23 mouse cellular contexts compared by ENCODE assay signal in the genomic region with DNA sequence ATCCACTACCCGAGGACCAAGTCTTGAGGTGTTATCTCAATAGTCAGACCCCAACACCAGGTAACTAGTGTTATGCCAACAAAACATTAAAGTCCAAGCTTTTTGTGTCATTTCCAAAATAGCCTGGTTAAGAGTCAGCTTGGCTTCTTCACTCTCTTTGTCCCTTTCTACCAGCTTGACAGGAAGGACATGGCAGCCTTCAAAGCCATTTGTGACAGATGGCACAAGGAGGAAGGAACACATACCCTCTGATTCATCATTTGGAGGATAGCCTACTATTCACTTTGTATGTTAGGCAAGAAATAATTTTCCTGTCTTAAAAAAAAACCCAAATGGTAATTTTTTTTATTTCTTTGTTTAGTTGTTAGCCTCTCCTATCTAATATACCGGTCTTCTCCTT. TPM values are rescaled to one million over a fixed set of nuclear protein-coding genes. Genes with fewer than 3 reads are reported as not detected.
DNase-seq lines count a peak whose midpoint lies in the region; ATAC-seq lines count a peak whose summit lies in the region.
"Had no signal": no experiment of that assay in that cellular context is flagged by ENCODE, and none has a peak within 500 bp of the region (broad histone marks: within the 10 kb centered on the region; RNA-seq: fewer than 3 reads in every experiment).

No protein-coding gene starts in this region.

- peak; percentile 79 for ATAC-seq in granulocyte monocyte progenitor cell, adult 5-6 weeks (replicated peaks; ENCODE audit: poor library complexity, severe bottlenecking)
- ATAC-seq in hindbrain, embryonic 11.5 days (ENCODE audit: low FRiP score): no peak
- ATAC-seq: forebrain, embryonic 16.5 days had no signal

- H3K9ac ChIP-seq in hindbrain, embryonic 11.5 days (ENCODE audit: low read depth, low read length): no peak overlapping the region
- H3K9ac ChIP-seq: heart, embryonic 12.5 days; hindbrain, embryonic 13.5 days; kidney, embryonic 15.5 days; midbrain, embryonic 12.5 days had no signal

- DNase-seq in 416B (ENCODE audit: low read depth): peak; percentile 92
- DNase-seq in brain, adult 2 months (ENCODE audit: low read depth, low spot score): peak; percentile 90
- peak; percentile 82 for DNase-seq in cerebellum, adult 9-10 months
- DNase-seq in left cerebral cortex, adult 11 months (ENCODE audit: low spot score): no peak
- no peak for DNase-seq in hindbrain, embryonic 11.5 days (ENCODE audit: low spot score)
- DNase-seq in lung, postnatal 25 days (ENCODE audit: low spot score): no peak
- DNase-seq: B cell, adult 2 months; gastrocnemius, postnatal 10 days; heart, adult 18-20 months; heart, postnatal 10 days; kidney, adult 11 months; thymus, adult 2 months; thymus, postnatal 4 days had no signal

- no peak overlapping the region for H3K27ac ChIP-seq in hindbrain, embryonic 11.5 days (ENCODE audit: low read depth, low read length)
- H3K27ac ChIP-seq: hindbrain, embryonic 13.5 days; kidney, embryonic 15.5 days; macrophage; midbrain, embryonic 12.5 days; stomach, postnatal 0 days had no signal

- no peak overlapping the region for H3K4me2 ChIP-seq in hindbrain, embryonic 11.5 days (replicated peaks; ENCODE audit: low read depth, low read length)
- H3K4me2 ChIP-seq: heart, embryonic 12.5 days; hindbrain, embryonic 13.5 days; kidney, embryonic 15.5 days; midbrain, embryonic 12.5 days had no signal

- 91% methylated on average over 2 of the region's 2 CpGs for WGBS in hindbrain, embryonic 11.5 days

- H3K36me3 ChIP-seq in hindbrain, embryonic 11.5 days (ENCODE audit: control insufficient read depth, insufficient read depth, low read length): no peaks in the 10 kb centered on the region
- H3K36me3 ChIP-seq: G1E; heart, embryonic 12.5 days; hindbrain, embryonic 13.5 days; kidney, embryonic 15.5 days; midbrain, embryonic 12.5 days had no signal

- H3K4me3 ChIP-seq in hindbrain, embryonic 11.5 days (ENCODE audit: low read depth, low read length): no peak overlapping the region
- H3K4me3 ChIP-seq: heart, embryonic 12.5 days; hindbrain, embryonic 13.5 days; kidney, embryonic 15.5 days; midbrain, embryonic 12.5 days had no signal

- H3K4me1 ChIP-seq in hindbrain, embryonic 11.5 days (replicated peaks; ENCODE audit: control insufficient read depth, insufficient read depth, low read length): no peaks in the 10 kb centered on the region
- H3K4me1 ChIP-seq: heart, embryonic 12.5 days; hindbrain, embryonic 13.5 days; kidney, embryonic 15.5 days; midbrain, embryonic 12.5 days had no signal

- no peaks in the 10 kb centered on the region for H3K27me3 ChIP-seq in hindbrain, embryonic 11.5 days (ENCODE audit: control insufficient read depth, insufficient read depth, low read length)
- H3K27me3 ChIP-seq: CH12.LX; heart, embryonic 12.5 days; hindbrain, embryonic 13.5 days; kidney, embryonic 15.5 days; midbrain, embryonic 12.5 days had no signal

- no peaks in the 10 kb centered on the region for H3K9me3 ChIP-seq in hindbrain, embryonic 11.5 days (ENCODE audit: control insufficient read depth, low read length)
- H3K9me3 ChIP-seq: G1E; heart, embryonic 12.5 days; hindbrain, embryonic 13.5 days; kidney, embryonic 15.5 days; midbrain, embryonic 12.5 days had no signal

RNA-seq across cellular contexts. Expression of a gene that starts 22.7 kb away (rescaled TPM):
- 74.6 and 110 TPM in 2 replicates for total RNA-seq in granulocyte monocyte progenitor cell, adult 5-6 weeks (2014; fragmentation: Nextera tagmentation)
- total RNA-seq in granulocyte monocyte progenitor cell, adult 5-6 weeks (2017): 209 and 304 TPM in 2 replicates
- 51.1 and 64.0 TPM in 2 replicates for polyA plus RNA-seq in hindbrain, embryonic 11.5 days (2014; fragmentation: Nextera tagmentation; extraction: Ambion mirVana)

Comparison
In these comparisons a context has a peak if more than half of its experiments do, and no peak if none do; other contexts are left out.
1. DNase-seq: peak in 416B (single experiment), brain, adult 2 months (single experiment) and cerebellum, adult 9-10 months (single experiment); none in left cerebral cortex, adult 11 months (single experiment), hindbrain, embryonic 11.5 days (single experiment) and lung, postnatal 25 days (single experiment).